Mouse (Mus musculus) spleen, postnatal 0 days (tissue): Measurements from ENCODE around the gene Rexo2. TPM values are rescaled to one million over a fixed set of nuclear protein-coding genes. Genes with fewer than 3 reads are reported as not detected.

Experiments used
- polyA plus RNA-seq: library from polyadenylated mRNA; unstranded; fragments of >200 nt; fragmentation: Nextera tagmentation; extraction: Ambion mirVana; gene quantifications from 2 replicates; pipeline ENCODE4 v1.2.1, GENCODE M21; 2015

Gene Rexo2
- 158 and 166 TPM in 2 replicates for polyA plus RNA-seq

GRCm38 (mm10) chr9:48480411-48481213 lies at the start of gene Rexo2:
Gene Rexo2, minus strand, starts transcription at chr9:48480623.

GRCm38 (mm10) chr9:48494817-48495547 lies 14.6 kb upstream of the Rexo2 start, which contains the start of the genes Rbm7 and Gm5617:
Gene Rbm7, minus strand, starts transcription at chr9:48495299.
Gene Gm5617, plus strand, starts transcription at chr9:48495442.

Other genes with a start within 250 kb of the Rexo2 start
- 167 and 205 TPM in 2 replicates for gene Nxpe2, start 127.2 kb downstream of the Rexo2 start, polyA plus RNA-seq
- 76.1 and 81.4 TPM in 2 replicates for gene Rbm7, start 14.7 kb upstream of the Rexo2 start, polyA plus RNA-seq
- gene Gm5617, start 14.8 kb upstream of the Rexo2 start, polyA plus RNA-seq: 39.8 and 41.7 TPM in 2 replicates
- gene Nnmt, start 124.5 kb upstream of the Rexo2 start, polyA plus RNA-seq: 1.3 and 1.6 TPM in 2 replicates